Mouse (Mus musculus): ENCODE results near the gene Urad. TPM values are rescaled to one million over a fixed set of nuclear protein-coding genes. Genes with fewer than 3 reads are reported as not detected.

The Urad gene
- total and polyA plus RNA-seq, 3 experiments = not detected

GRCm38 (mm10) chr5:147270673-147271655 is 51.3 kb downstream of the Urad start:
- WGBS = 4% methylated on average over 29 of the region's 29 CpGs
- Histone ChIP-seq H3K4me1 (ENCODE audit: control insufficient read depth, insufficient read depth, low read length) (no peaks in the 10 kb centered on the region), H3K27ac (no peak overlapping the region), H3K9ac (ENCODE audit: low read depth, low read length) (no peak overlapping the region), H3K27me3 (ENCODE audit: control insufficient read depth, insufficient read depth, low read length) (peaks cover 30% of the 10 kb centered on the region), H3K79me2 (replicated peaks; ENCODE audit: control insufficient read depth, insufficient read depth, low read length) (no peaks in the 10 kb centered on the region), H3K4me3 (no peak overlapping the region), H3K36me3 (ENCODE audit: control insufficient read depth, insufficient read depth, low read length) (no peaks in the 10 kb centered on the region)
- no peak for DNase-seq
- intact Hi-C loops (cut with DNase I) = no loop called here
- TF ChIP-seq CTCF (IDR thresholded peaks at IDR 0.05) (no peak), EP300 (IDR thresholded peaks at IDR 0.05; ENCODE audit: insufficient read depth, low read depth, low read length) (no peak), POLR2A (IDR thresholded peaks at IDR 0.05; ENCODE audit: insufficient read depth, low read depth, low read length) (no peak)

DNA sequence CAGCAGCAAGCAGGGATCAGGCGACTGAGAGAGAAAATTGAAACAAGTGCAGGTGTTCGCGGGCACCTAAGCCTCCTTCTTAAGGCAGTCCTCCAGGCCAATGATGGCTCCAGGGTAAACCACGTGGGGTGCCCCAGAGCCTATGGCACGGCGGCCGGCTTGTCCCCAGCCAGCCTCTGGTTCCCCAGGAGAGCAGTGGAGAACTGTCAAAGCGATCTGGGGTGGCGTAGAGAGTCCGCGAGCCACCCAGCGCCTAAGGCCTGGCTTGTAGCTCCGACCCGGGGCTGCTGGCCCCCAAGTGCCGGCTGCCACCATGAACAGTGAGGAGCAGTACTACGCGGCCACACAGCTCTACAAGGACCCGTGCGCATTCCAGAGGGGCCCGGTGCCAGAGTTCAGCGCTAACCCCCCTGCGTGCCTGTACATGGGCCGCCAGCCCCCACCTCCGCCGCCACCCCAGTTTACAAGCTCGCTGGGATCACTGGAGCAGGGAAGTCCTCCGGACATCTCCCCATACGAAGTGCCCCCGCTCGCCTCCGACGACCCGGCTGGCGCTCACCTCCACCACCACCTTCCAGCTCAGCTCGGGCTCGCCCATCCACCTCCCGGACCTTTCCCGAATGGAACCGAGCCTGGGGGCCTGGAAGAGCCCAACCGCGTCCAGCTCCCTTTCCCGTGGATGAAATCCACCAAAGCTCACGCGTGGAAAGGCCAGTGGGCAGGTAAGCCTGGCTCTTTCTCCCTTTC is 52.1 kb downstream of the Urad start, which contains the start of gene Pdx1:
Pdx1 (plus strand) TSS at position 34 of the 747 bp plus-strand sequence.
- no peak within 1 kb of the TSS for H3K27ac ChIP-seq
- TF ChIP-seq CTCF (IDR thresholded peaks at IDR 0.05) = no peak
- no peak for TF ChIP-seq EP300 (IDR thresholded peaks at IDR 0.05; ENCODE audit: insufficient read depth, low read depth, low read length)
- TF ChIP-seq POLR2A (IDR thresholded peaks at IDR 0.05; ENCODE audit: insufficient read depth, low read depth, low read length) = no peak
- no peaks in the 10 kb centered on the region for H3K36me3 ChIP-seq (ENCODE audit: control insufficient read depth, insufficient read depth, low read length)
- H3K27me3 ChIP-seq (ENCODE audit: control insufficient read depth, insufficient read depth, low read length) = peaks cover 28% of the 10 kb centered on the region
- no peak for DNase-seq
- no peak within 1 kb of the TSS for H3K9ac ChIP-seq (ENCODE audit: low read depth, low read length)
- intact Hi-C loops (cut with DNase I) = no loop called here
- H3K4me3 ChIP-seq = no peak within 1 kb of the TSS
- 1% methylated on average over 44 of the region's 44 CpGs for WGBS
- no peaks in the 10 kb centered on the region for H3K4me1 ChIP-seq (ENCODE audit: control insufficient read depth, insufficient read depth, low read length)
- H3K79me2 ChIP-seq (replicated peaks; ENCODE audit: control insufficient read depth, insufficient read depth, low read length) = no peaks in the 10 kb centered on the region

- Histone ChIP-seq H3K36me3 (ENCODE audit: control insufficient read depth, insufficient read depth, low read length) (no peaks in the 10 kb centered on the region), H3K9ac (ENCODE audit: low read depth, low read length) (no peak overlapping the region), H3K27me3 (ENCODE audit: control insufficient read depth, insufficient read depth, low read length) (peaks cover 24% of the 10 kb centered on the region), H3K79me2 (replicated peaks; ENCODE audit: control insufficient read depth, insufficient read depth, low read length) (no peaks in the 10 kb centered on the region), H3K4me3 (no peak overlapping the region), H3K27ac (no peak overlapping the region), H3K4me1 (ENCODE audit: control insufficient read depth, insufficient read depth, low read length) (no peaks in the 10 kb centered on the region)
- DNase-seq = no peak
- 7% methylated on average over 6 of the region's 6 CpGs for WGBS
- TF ChIP-seq EP300 (IDR thresholded peaks at IDR 0.05; ENCODE audit: insufficient read depth, low read depth, low read length) (no peak), CTCF (IDR thresholded peaks at IDR 0.05) (no peak), POLR2A (IDR thresholded peaks at IDR 0.05; ENCODE audit: insufficient read depth, low read depth, low read length) (no peak)
- intact Hi-C loops (cut with DNase I) = no loop called here
Measured at GRCm38 (mm10) chr5:147269371-147269770, 52.9 kb downstream of the Urad start.

GRCm38 (mm10) chr5:147268728-147269127 is 53.5 kb downstream of the Urad start:
- Histone ChIP-seq H3K27me3 (ENCODE audit: control insufficient read depth, insufficient read depth, low read length) (peaks cover 22% of the 10 kb centered on the region), H3K79me2 (replicated peaks; ENCODE audit: control insufficient read depth, insufficient read depth, low read length) (no peaks in the 10 kb centered on the region), H3K4me3 (no peak overlapping the region), H3K27ac (no peak overlapping the region), H3K36me3 (ENCODE audit: control insufficient read depth, insufficient read depth, low read length) (no peaks in the 10 kb centered on the region), H3K9ac (ENCODE audit: low read depth, low read length) (no peak overlapping the region), H3K4me1 (ENCODE audit: control insufficient read depth, insufficient read depth, low read length) (no peaks in the 10 kb centered on the region)
- WGBS = 6% methylated on average over 8 of the region's 8 CpGs
- intact Hi-C loops (cut with DNase I) = no loop called here
- TF ChIP-seq EP300 (IDR thresholded peaks at IDR 0.05; ENCODE audit: insufficient read depth, low read depth, low read length) = no peak
- TF ChIP-seq CTCF (IDR thresholded peaks at IDR 0.05) = no peak
- TF ChIP-seq POLR2A (IDR thresholded peaks at IDR 0.05; ENCODE audit: insufficient read depth, low read depth, low read length) = no peak
- no peak for DNase-seq

GRCm38 (mm10) chr5:147267434-147267833 is 54.8 kb downstream of the Urad start:
- TF ChIP-seq CTCF (IDR thresholded peaks at IDR 0.05) = no peak
- no peak for TF ChIP-seq POLR2A (IDR thresholded peaks at IDR 0.05; ENCODE audit: insufficient read depth, low read depth, low read length)
- TF ChIP-seq EP300 (IDR thresholded peaks at IDR 0.05; ENCODE audit: insufficient read depth, low read depth, low read length) = no peak

More at GRCm38 (mm10) chr5:147267434-147267833, 54.8 kb downstream of the Urad start:
- DNase-seq = no peak
- Histone ChIP-seq H3K79me2 (replicated peaks; ENCODE audit: control insufficient read depth, insufficient read depth, low read length) (no peaks in the 10 kb centered on the region), H3K27ac (no peak overlapping the region), H3K4me3 (no peak overlapping the region), H3K4me1 (ENCODE audit: control insufficient read depth, insufficient read depth, low read length) (no peaks in the 10 kb centered on the region), H3K36me3 (ENCODE audit: control insufficient read depth, insufficient read depth, low read length) (no peaks in the 10 kb centered on the region), H3K9ac (ENCODE audit: low read depth, low read length) (no peak overlapping the region), H3K27me3 (ENCODE audit: control insufficient read depth, insufficient read depth, low read length) (peaks cover 22% of the 10 kb centered on the region)
- intact Hi-C loops (cut with DNase I) = no loop called here
- 19% methylated on average over 6 of the region's 6 CpGs for WGBS

Small RNAs within 50 kb of the gene (microRNA-seq; reads per million reads assigned to microRNA genes)
- gene Mir7k = 0.39 to 0.56 reads per million in 2 experiments

Other genes with a start within 250 kb of the Urad start
- gene Lnx2, start 245.9 kb downstream of the Urad start, total RNA-seq (2021) = 10 to 100 TPM in 1 of 2 experiments, 1 to 10 TPM in 1; 9.5 to 13.6 TPM
- gene Lnx2, start 245.9 kb downstream of the Urad start, polyA plus RNA-seq (2012; rRNA removed) = 13.2 and 14.5 TPM in 2 replicates
- 10 to 100 TPM; 66.6 to 74.8 TPM for gene Polr1d, start 245.4 kb downstream of the Urad start, total RNA-seq (2021)
- 24.2 and 35.7 TPM in 2 replicates for gene Polr1d, start 245.4 kb downstream of the Urad start, polyA plus RNA-seq (2012; rRNA removed)
- gene Gsx1, start 133.7 kb downstream of the Urad start, total RNA-seq (2021) = not detected
- not detected in 2 replicates for gene Gsx1, start 133.7 kb downstream of the Urad start, polyA plus RNA-seq (2012; rRNA removed)
- gene Pdx1, start 52.5 kb downstream of the Urad start, total RNA-seq (2021) = not detected
- gene Pdx1, start 52.5 kb downstream of the Urad start, polyA plus RNA-seq (2012; rRNA removed) = not detected in 2 replicates
- gene Cdx2, start 15.2 kb downstream of the Urad start, total RNA-seq (2021) = not detected
- not detected in 2 replicates for gene Cdx2, start 15.2 kb downstream of the Urad start, polyA plus RNA-seq (2012; rRNA removed)
- under 1 TPM; 0.09 to 0.13 TPM for gene Flt3, start 78.0 kb upstream of the Urad start, total RNA-seq (2021)
- gene Flt3, start 78.0 kb upstream of the Urad start, polyA plus RNA-seq (2012; rRNA removed) = 0.12 and 0.16 TPM in 2 replicates
- 10 to 100 TPM; 27.3 to 30.5 TPM for gene Pan3, start 107.7 kb upstream of the Urad start, total RNA-seq (2021)
- gene Pan3, start 107.7 kb upstream of the Urad start, polyA plus RNA-seq (2012; rRNA removed) = 20.0 and 36.8 TPM in 2 replicates

Measured in heart, adult 2 months (tissue).